Mouse (Mus musculus) kidney, adult 2 months (tissue): ENCODE measurements around the gene Dazl.

Experiments used
- CTCF ChIP-seq: fragments of 200-500 bp; conservative IDR thresholded peaks from 2 replicates; pipeline ENCODE4 v1.5.1; 2011; ENCODE audit warnings: low read depth, mild to moderate bottlenecking, control low read depth, low read length, moderate library complexity, mixed read lengths; ENCODE audit not compliant: insufficient read depth, insufficient read length
- POLR2A ChIP-seq: fragments of 200-500 bp; IDR thresholded peaks from one replicate; pipeline ENCODE4 v1.6.1; 2011; ENCODE audit warnings: low read depth, low read length, control low read depth

DNA sequence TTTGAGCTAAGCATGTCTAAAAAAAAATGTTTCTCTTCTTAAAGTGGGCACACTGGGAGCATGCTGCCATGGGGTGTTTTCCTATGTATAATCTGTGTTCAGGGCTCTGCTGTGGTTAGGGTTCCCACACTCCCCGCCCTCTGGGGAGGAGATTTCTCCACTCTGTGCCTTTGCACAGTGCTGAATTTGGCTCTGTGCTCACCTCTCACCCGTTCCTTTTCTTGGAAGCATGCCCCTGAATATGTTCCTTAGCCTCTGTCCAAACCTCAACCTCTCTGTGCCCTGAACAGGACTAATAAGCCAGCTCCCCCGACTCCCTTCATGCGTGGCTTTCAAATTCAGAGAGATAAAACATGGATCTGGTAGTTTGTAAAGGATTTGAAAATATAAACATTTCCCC is 63.9 kb downstream of the Dazl start:
- TF ChIP-seq CTCF (no peak), POLR2A (no peak)
